Mouse (Mus musculus) midbrain, embryonic 16.5 days (tissue): Measurements from ENCODE around the gene Arid4a. TPM values are rescaled to one million over a fixed set of nuclear protein-coding genes. Genes with fewer than 3 reads are reported as not detected.

ENCODE experiments used
- ATAC-seq: fragments of 200-750 bp; cut with Nextera tagmentation; 2 replicates; pipeline ENCODE4 v1.8.0; 2017; ENCODE audit warnings: moderate TSS enrichment
- H3K27ac ChIP-seq: fragments of 300-500 bp; sonication (generic); 2 replicates; pipeline ENCODE4 v1.5.1; 2014; ENCODE audit warnings: mild to moderate bottlenecking, low read length, mixed read lengths
- H3K27me3 ChIP-seq: fragments of 300-500 bp; sonication (generic); 2 replicates; pipeline ENCODE4 v1.6.1; 2014; ENCODE audit warnings: low read depth, low read length, mixed read lengths; ENCODE audit not compliant: control insufficient read depth, insufficient read depth
- H3K36me3 ChIP-seq: fragments of 300-500 bp; sonication (generic); 2 replicates; pipeline ENCODE4 v1.6.1; 2014; ENCODE audit warnings: mild to moderate bottlenecking, low read length, moderate library complexity, mixed read lengths; ENCODE audit not compliant: control insufficient read depth, insufficient read depth
- H3K4me1 ChIP-seq: fragments of 300-500 bp; sonication (generic); 2 replicates; pipeline ENCODE4 v1.6.1; 2014; ENCODE audit warnings: mild to moderate bottlenecking, low read length, mixed read lengths; ENCODE audit not compliant: control insufficient read depth, insufficient read depth
- H3K4me2 ChIP-seq: fragments of 300-500 bp; sonication (generic); 2 replicates; pipeline ENCODE4 v1.6.1; 2014; ENCODE audit warnings: mild to moderate bottlenecking, low read length, mixed read lengths
- H3K4me3 ChIP-seq: fragments of 300-500 bp; sonication (generic); 2 replicates; pipeline ENCODE4 v1.5.1; 2014; ENCODE audit warnings: low read depth, mild to moderate bottlenecking, low read length, moderate library complexity, mixed read lengths
- H3K9ac ChIP-seq: fragments of 300-500 bp; sonication (generic); 2 replicates; pipeline ENCODE4 v1.6.1; 2014; ENCODE audit warnings: low read depth, low read length, mixed read lengths
- H3K9me3 ChIP-seq: fragments of 300-500 bp; sonication (generic); replicated peaks from 2 replicates; pipeline ENCODE4 v1.6.1; 2014; ENCODE audit warnings: mild to moderate bottlenecking, low read length, mixed read lengths; ENCODE audit not compliant: control insufficient read depth, poor library complexity, severe bottlenecking
- WGBS: fragments of 180-500 bp; shearing (Covaris S2); extraction: QIAGEN DNeasy Blood & Tissue Kit; methylation state at CpG from one replicate; pipeline ENCODE4 v1.1.7; 2014; 5-methylcytosine and 5-hydroxymethylcytosine counted together
- polyA plus RNA-seq: library from polyadenylated mRNA; unstranded; fragments of >200 nt; fragmentation: Nextera tagmentation; extraction: Ambion mirVana; gene quantifications from 2 replicates; pipeline ENCODE4 v1.2.1, GENCODE M21; 2015

Arid4a gene
- polyA plus RNA-seq, 1 experiment from 2014 or later: 49.4 TPM

GRCm38 (mm10) chr12:71113074-71113473 is 97.3 kb downstream of the Arid4a start:
- Histone ChIP-seq H3K4me1 (peaks cover 7% of the 10 kb centered on the region; the same call in 1 of the 2 replicates), H3K4me3 (no peak overlapping the region), H3K27me3 (no peaks in the 10 kb centered on the region), H3K36me3 (no peaks in the 10 kb centered on the region), H3K9me3 (no peaks in the 10 kb centered on the region), H3K9ac (no peak overlapping the region), H3K27ac (no peak overlapping the region), H3K4me2 (no peak overlapping the region)
- no peak for ATAC-seq
- 88% methylated on average over 10 of the region's 10 CpGs for WGBS

DNA sequence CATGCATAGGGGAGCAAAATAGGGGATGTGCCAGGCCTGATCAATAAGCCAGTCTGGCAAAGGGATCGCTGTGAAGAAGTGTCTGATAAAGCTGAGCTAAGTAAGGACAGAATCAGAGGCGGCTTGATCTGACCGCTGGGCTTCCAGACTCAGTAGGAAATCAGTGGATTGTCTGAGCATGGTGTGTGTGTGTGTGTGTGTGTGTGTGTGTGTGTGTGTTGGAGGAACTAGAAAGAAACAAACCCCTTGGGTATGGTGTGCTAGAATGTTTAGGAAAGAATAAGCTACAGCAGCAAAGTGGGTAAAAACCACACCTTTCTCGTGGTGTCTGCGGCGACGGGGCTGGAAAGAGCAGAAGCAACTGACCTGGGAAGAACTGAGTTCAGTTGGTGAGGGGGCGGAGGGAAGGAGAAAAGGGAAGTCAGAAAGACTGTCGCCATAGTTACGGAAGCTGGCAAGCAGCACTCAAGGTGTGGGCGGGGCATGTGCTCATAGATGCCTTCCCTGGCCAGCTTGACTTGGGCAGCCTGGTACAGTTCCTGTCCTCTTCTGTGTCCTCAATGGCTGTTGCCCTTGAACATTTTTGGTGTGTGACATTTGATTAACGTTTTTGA is 98.0 kb downstream of the Arid4a start:
- Histone ChIP-seq H3K27ac (no peak overlapping the region), H3K4me1 (peaks cover 7% of the 10 kb centered on the region; the same call in 1 of the 2 replicates), H3K4me2 (peak overlapping the region; percentile 44), H3K36me3 (no peaks in the 10 kb centered on the region), H3K9me3 (no peaks in the 10 kb centered on the region), H3K27me3 (no peaks in the 10 kb centered on the region), H3K4me3 (no peak overlapping the region), H3K9ac (no peak overlapping the region)
- 21% methylated on average over 12 of the region's 12 CpGs for WGBS
- peak; percentile 86 for ATAC-seq

DNA sequence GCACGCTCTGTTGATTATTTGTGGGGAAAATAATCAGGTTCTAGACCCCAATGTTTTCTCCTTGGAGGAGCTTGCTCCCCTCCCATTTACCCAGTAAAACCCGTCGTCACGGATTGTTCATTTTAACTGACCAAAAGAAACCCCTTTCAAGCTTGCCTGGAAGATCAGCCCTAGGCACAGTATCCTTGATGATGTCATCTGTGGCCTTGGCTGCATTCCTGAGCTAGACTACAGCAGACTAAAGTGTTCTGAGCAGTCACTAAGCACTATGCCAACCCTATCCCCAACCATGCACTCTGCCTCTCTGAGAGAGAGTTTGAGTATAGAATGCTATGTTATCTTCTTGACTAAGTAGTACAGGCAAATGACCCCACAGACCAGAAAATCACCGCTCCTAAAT is 100.6 kb downstream of the Arid4a start:
- Histone ChIP-seq H3K27ac (no peak overlapping the region), H3K4me3 (no peak overlapping the region), H3K4me1 (peaks cover 7% of the 10 kb centered on the region; the same call in 1 of the 2 replicates), H3K4me2 (no peak overlapping the region), H3K9ac (no peak overlapping the region), H3K27me3 (no peaks in the 10 kb centered on the region), H3K9me3 (no peaks in the 10 kb centered on the region), H3K36me3 (no peaks in the 10 kb centered on the region)
- no peak for ATAC-seq
- WGBS: 85% methylated on average over 5 of the region's 5 CpGs

DNA sequence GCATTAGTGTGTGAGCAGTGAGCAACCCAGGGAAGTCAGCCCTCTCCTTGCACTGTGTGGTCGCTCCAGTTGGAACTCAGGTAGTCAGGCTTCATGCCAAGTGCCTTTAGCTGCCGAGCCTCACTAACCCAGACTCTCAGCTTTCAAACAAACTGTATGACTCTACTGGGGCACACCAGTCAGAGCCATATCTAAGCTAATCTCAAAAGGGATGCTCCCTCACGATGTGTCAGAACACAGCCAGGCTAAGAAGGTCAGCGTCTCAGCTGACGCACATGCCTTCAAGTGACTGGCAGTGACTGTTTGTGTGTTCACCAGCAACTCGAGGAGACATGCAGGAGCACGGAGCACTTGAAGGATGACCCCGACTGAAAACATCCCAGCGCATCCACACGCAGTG is 106.9 kb downstream of the Arid4a start:
- WGBS: 90% methylated on average over 10 of the region's 10 CpGs
- H3K36me3 ChIP-seq: peaks cover 20% of the 10 kb centered on the region
- H3K9me3 ChIP-seq: no peaks in the 10 kb centered on the region
- H3K9ac ChIP-seq: no peak overlapping the region
- no peaks in the 10 kb centered on the region for H3K4me1 ChIP-seq
- no peak overlapping the region for H3K4me2 ChIP-seq
- ATAC-seq: no peak
- no peak overlapping the region for H3K27ac ChIP-seq
- no peak overlapping the region for H3K4me3 ChIP-seq
- H3K27me3 ChIP-seq: no peaks in the 10 kb centered on the region

DNA sequence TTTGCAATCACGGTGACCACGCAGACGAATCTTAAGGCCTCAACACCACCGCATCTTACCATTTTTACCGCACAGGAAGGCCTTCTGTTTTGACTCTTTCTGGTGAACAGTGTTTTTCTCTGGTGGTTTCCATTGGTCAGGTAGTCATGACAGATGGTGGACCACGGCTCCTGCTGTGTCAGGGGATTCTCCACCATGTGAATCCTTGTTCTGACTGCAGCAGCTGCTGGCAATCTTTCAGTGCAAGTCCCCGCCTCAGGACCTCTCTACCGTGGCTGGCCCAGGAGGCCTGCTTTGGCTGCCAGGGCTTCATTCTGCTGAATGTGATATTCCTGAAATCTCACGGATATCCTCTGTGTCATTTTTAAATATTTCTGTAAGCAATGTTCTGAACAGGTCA is 107.5 kb downstream of the Arid4a start:
- Histone ChIP-seq H3K9ac (no peak overlapping the region), H3K4me2 (no peak overlapping the region), H3K4me3 (no peak overlapping the region), H3K9me3 (no peaks in the 10 kb centered on the region), H3K27ac (no peak overlapping the region), H3K36me3 (peaks cover 20% of the 10 kb centered on the region), H3K4me1 (no peaks in the 10 kb centered on the region), H3K27me3 (no peaks in the 10 kb centered on the region)
- ATAC-seq: no peak
- 84% methylated on average over 9 of the region's 9 CpGs for WGBS

GRCm38 (mm10) chr12:71135581-71135980 is 119.8 kb downstream of the Arid4a start:
- peaks cover 4% of the 10 kb centered on the region for H3K36me3 ChIP-seq
- no peak overlapping the region for H3K27ac ChIP-seq
- H3K4me1 ChIP-seq: peaks cover 30% of the 10 kb centered on the region
- H3K4me2 ChIP-seq: peak overlapping the region; percentile 84
- 39% methylated on average over 5 of the region's 5 CpGs for WGBS
- peak overlapping the region; percentile 96 for H3K4me3 ChIP-seq
- peak overlapping the region; percentile 27; the same call in 1 of the 2 replicates for H3K9ac ChIP-seq
- no peak for ATAC-seq
- no peaks in the 10 kb centered on the region for H3K27me3 ChIP-seq
- H3K9me3 ChIP-seq: no peaks in the 10 kb centered on the region

GRCm38 (mm10) chr12:71136130-71136973 is 120.6 kb downstream of the Arid4a start, which contains the start of the genes Timm9 and 2700049A03Rik:
TSS of gene Timm9 (minus strand) at chr12:71136684.
TSS of gene 2700049A03Rik (plus strand) at chr12:71136848.
- Histone ChIP-seq H3K4me2 (peak within 1 kb of the TSS; percentile 84), H3K9me3 (no peaks in the 10 kb centered on the region), H3K4me1 (peaks cover 30% of the 10 kb centered on the region), H3K9ac (peak within 1 kb of the TSS; percentile 93), H3K36me3 (peaks cover 9% of the 10 kb centered on the region), H3K27me3 (no peaks in the 10 kb centered on the region), H3K4me3 (peak within 1 kb of the TSS; percentile 96), H3K27ac (peak within 1 kb of the TSS; percentile 78)
- under 1% methylated on average over 51 of the region's 52 CpGs for WGBS
- ATAC-seq: peak; percentile 95

DNA sequence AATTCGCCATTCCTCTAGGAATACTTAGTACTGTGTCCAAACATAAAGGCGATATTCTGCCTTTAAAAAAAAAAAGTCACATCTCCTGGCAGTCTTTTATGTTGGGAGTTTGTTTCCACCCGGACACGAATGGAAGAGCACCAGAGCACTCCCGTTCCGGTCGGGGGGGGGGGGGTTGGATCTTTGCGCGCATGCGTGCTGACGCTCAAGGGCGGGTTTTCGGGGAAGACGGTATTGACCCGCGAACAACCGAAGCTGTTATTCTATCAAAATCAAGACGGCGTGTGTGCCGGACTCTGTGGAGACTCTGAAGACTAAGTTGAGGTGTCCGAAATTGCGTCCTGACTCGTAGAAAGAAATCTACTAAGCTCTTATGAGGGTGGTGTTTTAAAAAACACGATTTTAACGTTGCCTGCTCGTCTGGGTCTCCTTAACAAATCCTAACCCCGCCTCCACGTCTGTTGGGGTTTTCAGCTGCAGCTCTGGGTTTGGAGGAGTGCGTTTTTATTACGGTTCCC is 121.2 kb downstream of the Arid4a start:
- H3K4me3 ChIP-seq: peak overlapping the region; percentile 96
- WGBS: 0% methylated on average over 30 of the region's 30 CpGs
- no peaks in the 10 kb centered on the region for H3K9me3 ChIP-seq
- peak; percentile 80 for ATAC-seq
- H3K27ac ChIP-seq: peak overlapping the region; percentile 78
- H3K9ac ChIP-seq: peak overlapping the region; percentile 93
- H3K4me1 ChIP-seq: peaks cover 30% of the 10 kb centered on the region
- H3K36me3 ChIP-seq: peaks cover 13% of the 10 kb centered on the region
- H3K27me3 ChIP-seq: no peaks in the 10 kb centered on the region
- peak overlapping the region; percentile 84 for H3K4me2 ChIP-seq

- Histone ChIP-seq H3K9me3 (no peaks in the 10 kb centered on the region), H3K4me2 (peak overlapping the region; percentile 84), H3K4me1 (peaks cover 30% of the 10 kb centered on the region), H3K9ac (peak overlapping the region; percentile 53; the same call in 1 of the 2 replicates), H3K4me3 (peak overlapping the region; percentile 96), H3K27me3 (no peaks in the 10 kb centered on the region), H3K36me3 (peaks cover 14% of the 10 kb centered on the region; the same call in 1 of the 2 replicates), H3K27ac (no peak overlapping the region)
- ATAC-seq: no peak
- WGBS: 6% methylated on average over 11 of the region's 11 CpGs
Measured at GRCm38 (mm10) chr12:71137686-71138085, 121.9 kb downstream of the Arid4a start.
